Mouse (Mus musculus) liver, embryonic 14.5 days (tissue): ENCODE results near the gene Stxbp1.

Source experiments
- CTCF ChIP-seq: IDR thresholded peaks from 2 replicates; pipeline ENCODE4 v1.5.1; 2016; ENCODE audit warnings: antibody characterized with exemption, low read depth, control low read depth
- EP300 ChIP-seq: IDR thresholded peaks from 2 replicates; pipeline ENCODE4 v1.6.1; 2016; ENCODE audit warnings: antibody characterized with exemption, low read depth

- TF ChIP-seq CTCF (no peak), EP300 (no peak)
Measured at GRCm38 (mm10) chr2:32756674-32757055, 90.4 kb downstream of the Stxbp1 start.
